Mouse (Mus musculus) natural killer cell, adult 2 months (primary cell): ENCODE measurements around the gene Gm10644.

Experiments
- DNase-seq, 2 experiments: peaks; one replicate each; pipeline ENCODE4 v3.0.0; 2022; ENCODE audit warnings: low spot score in 2 of 2

The Gm10644 gene

GRCm38 (mm10) chr8:83935435-83935834 is 19.6 kb downstream of the Gm10644 start:
- DNase-seq, result no peak

- DNase-seq, result no peak
Measured at GRCm38 (mm10) chr8:83934994-83935393, 20.0 kb downstream of the Gm10644 start.

- no peak for DNase-seq
Measured at GRCm38 (mm10) chr8:83934222-83934621, 20.8 kb downstream of the Gm10644 start.

GRCm38 (mm10) chr8:83926266-83926665 is 28.7 kb downstream of the Gm10644 start:
- no peak for DNase-seq

GRCm38 (mm10) chr8:83924585-83924984 is 30.4 kb downstream of the Gm10644 start:
- DNase-seq, result no peak

GRCm38 (mm10) chr8:83922727-83923126 is 32.3 kb downstream of the Gm10644 start:
- no peak for DNase-seq

GRCm38 (mm10) chr8:83921558-83921957 is 33.4 kb downstream of the Gm10644 start:
- peak; percentile 60 to 74 for DNase-seq

- DNase-seq, result no peak
Measured at GRCm38 (mm10) chr8:83917566-83917965, 37.4 kb downstream of the Gm10644 start.

- no peak for DNase-seq
Measured at GRCm38 (mm10) chr8:83916015-83916414, 39.0 kb downstream of the Gm10644 start.

GRCm38 (mm10) chr8:83914860-83915259 is 40.1 kb downstream of the Gm10644 start:
- no peak for DNase-seq

- no peak for DNase-seq
Measured at GRCm38 (mm10) chr8:83914232-83914631, 40.8 kb downstream of the Gm10644 start.

- DNase-seq, result no peak
Measured at GRCm38 (mm10) chr8:83911809-83912731, 42.9 kb downstream of the Gm10644 start.

- no peak for DNase-seq
Measured at GRCm38 (mm10) chr8:83909311-83909710, 45.7 kb downstream of the Gm10644 start.

GRCm38 (mm10) chr8:83908583-83908982 is 46.4 kb downstream of the Gm10644 start:
- no peak for DNase-seq

- DNase-seq, result no peak
Measured at GRCm38 (mm10) chr8:83902961-83903666, 51.9 kb downstream of the Gm10644 start.

- DNase-seq, result no peak
Measured at GRCm38 (mm10) chr8:83901566-83902485, 53.2 kb downstream of the Gm10644 start.

- no peak for DNase-seq
Measured at GRCm38 (mm10) chr8:83900957-83901270, 54.1 kb downstream of the Gm10644 start.

GRCm38 (mm10) chr8:83900266-83900956 is 54.6 kb downstream of the Gm10644 start:
- DNase-seq, result no peak

- peak; percentile 53 to 70 for DNase-seq
Measured at GRCm38 (mm10) chr8:83899363-83900252, 55.4 kb downstream of the Gm10644 start, which contains the start of gene Adgrl1. Gene Adgrl1, plus strand, starts transcription at chr8:83900105.

GRCm38 (mm10) chr8:83898985-83899362 is 56.0 kb downstream of the Gm10644 start:
- no peak for DNase-seq
